Mouse (Mus musculus): ENCODE data around the gene Cfap65. TPM values are rescaled to one million over a fixed set of nuclear protein-coding genes. Genes with fewer than 3 reads are reported as not detected.

Gene Cfap65
- total RNA-seq, 1 experiment: not detected

GRCm38 (mm10) chr1:74947986-74948670 is 12.7 kb upstream of the Cfap65 start:
- TF ChIP-seq CHD2 (IDR thresholded peaks at IDR 0.05; ENCODE audit: low read depth, low read length): no peak
- TF ChIP-seq MAFK (IDR thresholded peaks at IDR 0.05; ENCODE audit: insufficient read depth, low read depth, low read length): no peak
- no peak for TF ChIP-seq ZNF384 (IDR thresholded peaks at IDR 0.05; ENCODE audit: low read depth, low read length)
- TF ChIP-seq HCFC1 (IDR thresholded peaks at IDR 0.05; ENCODE audit: borderline replicate concordance, insufficient read depth, low read length): no peak
- TF ChIP-seq ZC3H11A (IDR thresholded peaks at IDR 0.05; ENCODE audit: borderline replicate concordance, low read depth, low read length): no peak
- Histone ChIP-seq H3K9me3 (ENCODE audit: control insufficient read depth, insufficient read depth, low read depth, low read length) (no peaks in the 10 kb centered on the region), H3K9ac (ENCODE audit: insufficient read depth, low read depth, low read length, poor library complexity, severe bottlenecking) (peak overlapping the region; percentile 10; the same call in 1 of the 2 replicates), H3K36me3 (ENCODE audit: control insufficient read depth, insufficient read depth, low read length, poor library complexity, severe bottlenecking) (no peaks in the 10 kb centered on the region), H3K4me1 (ENCODE audit: control insufficient read depth in 2 of 2, insufficient read depth in 2 of 2, low read length in 2 of 2, poor library complexity in 1 of 2) (peaks cover 0 to 6% of the 10 kb centered on the region in 2 experiments; a peak in 1 of 4 replicates), H3K4me3 (ENCODE audit: insufficient read depth in 1 of 2, low read depth in 1 of 2, low read length in 2 of 2, poor library complexity in 1 of 2, severe bottlenecking in 1 of 2) (peak overlapping the region; percentile 20 to 31; a peak in 3 of 4 replicates), H3K27ac (ENCODE audit: insufficient read depth, low read depth, low read length, poor library complexity, severe bottlenecking) (no peak overlapping the region)
- DNase-seq (ENCODE audit: low read depth, low spot score): no peak
- in situ Hi-C loops (cut with MboI; ENCODE audit: low sequenced_read_pairs in 2 of 2, unreplicated experiment in 2 of 2): no loop called here

GRCm38 (mm10) chr1:74941651-74942360 is 6.4 kb upstream of the Cfap65 start:
- H3K4me1 ChIP-seq (ENCODE audit: control insufficient read depth in 2 of 2, insufficient read depth in 2 of 2, low read length in 2 of 2, poor library complexity in 1 of 2): no peaks in the 10 kb centered on the region
- no peaks in the 10 kb centered on the region for H3K9me3 ChIP-seq (ENCODE audit: control insufficient read depth, insufficient read depth, low read depth, low read length)
- in situ Hi-C loops (cut with MboI; ENCODE audit: low sequenced_read_pairs in 2 of 2, unreplicated experiment in 2 of 2): no loop called here
- H3K27ac ChIP-seq (ENCODE audit: insufficient read depth, low read depth, low read length, poor library complexity, severe bottlenecking): no peak overlapping the region
- H3K4me3 ChIP-seq (ENCODE audit: insufficient read depth in 1 of 2, low read depth in 1 of 2, low read length in 2 of 2, poor library complexity in 1 of 2, severe bottlenecking in 1 of 2): no peak overlapping the region
- DNase-seq (ENCODE audit: low read depth, low spot score): no peak
- no peak overlapping the region for H3K9ac ChIP-seq (ENCODE audit: insufficient read depth, low read depth, low read length, poor library complexity, severe bottlenecking)
- no peak for TF ChIP-seq MAFK (IDR thresholded peaks at IDR 0.05; ENCODE audit: insufficient read depth, low read depth, low read length)
- TF ChIP-seq CHD2 (IDR thresholded peaks at IDR 0.05; ENCODE audit: low read depth, low read length): no peak
- H3K36me3 ChIP-seq (ENCODE audit: control insufficient read depth, insufficient read depth, low read length, poor library complexity, severe bottlenecking): no peaks in the 10 kb centered on the region

- Histone ChIP-seq H3K4me3 (ENCODE audit: insufficient read depth in 1 of 2, low read depth in 1 of 2, low read length in 2 of 2, poor library complexity in 1 of 2, severe bottlenecking in 1 of 2) (no peak overlapping the region), H3K36me3 (ENCODE audit: control insufficient read depth, insufficient read depth, low read length, poor library complexity, severe bottlenecking) (no peaks in the 10 kb centered on the region), H3K9ac (ENCODE audit: insufficient read depth, low read depth, low read length, poor library complexity, severe bottlenecking) (no peak overlapping the region), H3K9me3 (ENCODE audit: control insufficient read depth, insufficient read depth, low read depth, low read length) (no peaks in the 10 kb centered on the region), H3K27ac (ENCODE audit: insufficient read depth, low read depth, low read length, poor library complexity, severe bottlenecking) (no peak overlapping the region), H3K4me1 (ENCODE audit: control insufficient read depth in 2 of 2, insufficient read depth in 2 of 2, low read length in 2 of 2, poor library complexity in 1 of 2) (no peaks in the 10 kb centered on the region)
- in situ Hi-C loops (cut with MboI; ENCODE audit: low sequenced_read_pairs in 2 of 2, unreplicated experiment in 2 of 2): no loop called here
- no peak for DNase-seq (ENCODE audit: low read depth, low spot score)
- TF ChIP-seq ZNF384 (IDR thresholded peaks at IDR 0.05; ENCODE audit: low read depth, low read length): no peak
- no peak for TF ChIP-seq HCFC1 (IDR thresholded peaks at IDR 0.05; ENCODE audit: borderline replicate concordance, insufficient read depth, low read length)
- no peak for TF ChIP-seq CHD2 (IDR thresholded peaks at IDR 0.05; ENCODE audit: low read depth, low read length)
- no peak for TF ChIP-seq MAFK (IDR thresholded peaks at IDR 0.05; ENCODE audit: insufficient read depth, low read depth, low read length)
These were observed 4.4 kb upstream of the Cfap65 start for GRCm38 (mm10) chr1:74939762-74940161.

GRCm38 (mm10) chr1:74936221-74936830 is 927 bp upstream of the Cfap65 start:
- no peak for DNase-seq (ENCODE audit: low read depth, low spot score)
- no peak overlapping the region for H3K9ac ChIP-seq (ENCODE audit: insufficient read depth, low read depth, low read length, poor library complexity, severe bottlenecking)
- H3K9me3 ChIP-seq (ENCODE audit: control insufficient read depth, insufficient read depth, low read depth, low read length): no peaks in the 10 kb centered on the region
- TF ChIP-seq HCFC1 (IDR thresholded peaks at IDR 0.05; ENCODE audit: borderline replicate concordance, insufficient read depth, low read length) (no peak), ZC3H11A (IDR thresholded peaks at IDR 0.05; ENCODE audit: borderline replicate concordance, low read depth, low read length) (no peak), MAFK (IDR thresholded peaks at IDR 0.05; ENCODE audit: insufficient read depth, low read depth, low read length) (no peak), ZNF384 (IDR thresholded peaks at IDR 0.05; ENCODE audit: low read depth, low read length) (no peak), CHD2 (IDR thresholded peaks at IDR 0.05; ENCODE audit: low read depth, low read length) (no peak)
- no peak overlapping the region for H3K27ac ChIP-seq (ENCODE audit: insufficient read depth, low read depth, low read length, poor library complexity, severe bottlenecking)
- no peaks in the 10 kb centered on the region for H3K4me1 ChIP-seq (ENCODE audit: control insufficient read depth in 2 of 2, insufficient read depth in 2 of 2, low read length in 2 of 2, poor library complexity in 1 of 2)
- in situ Hi-C loops (cut with MboI; ENCODE audit: low sequenced_read_pairs in 2 of 2, unreplicated experiment in 2 of 2): no loop called here
- H3K4me3 ChIP-seq (ENCODE audit: insufficient read depth in 1 of 2, low read depth in 1 of 2, low read length in 2 of 2, poor library complexity in 1 of 2, severe bottlenecking in 1 of 2): no peak overlapping the region
- H3K36me3 ChIP-seq (ENCODE audit: control insufficient read depth, insufficient read depth, low read length, poor library complexity, severe bottlenecking): no peaks in the 10 kb centered on the region
